Mouse (Mus musculus) MEL (cell line): ENCODE measurements at regions not wholly inside any gene's neighbourhood (a gene's known extent, or its start where the extent isn't known, plus 50 kb on each side); places are given as distances from the start of the nearest gene placed in this dataset.

Experiments
- DNase-seq: peaks from one replicate; pipeline ENCODE4 v3.0.0; 2011; ENCODE audit warnings: low read depth, low spot score
- H3K27ac ChIP-seq: 2 replicates; pipeline ENCODE4 v1.5.1; 2012; ENCODE audit warnings: low read depth, mild to moderate bottlenecking, control low read depth, low read length, moderate library complexity; ENCODE audit not compliant: control insufficient read depth
- H3K27me3 ChIP-seq, 2 experiments: fragments of 150-350 bp in 1 of 2; sonication (generic) in 1 of 2; 2 replicates each; pipeline ENCODE4 v1.6.1; 2012; ENCODE audit warnings: low read length in 2 of 2, mild to moderate bottlenecking in 2 of 2, improper control_type of control experiment in 1 of 2, moderate library complexity in 1 of 2; ENCODE audit not compliant: insufficient read depth in 2 of 2, control insufficient read depth in 1 of 2
- H3K36me3 ChIP-seq, 2 experiments: 2 replicates each; pipeline ENCODE4 v1.6.1; 2012 to 2014; ENCODE audit warnings: low read length in 2 of 2, improper control_type of control experiment in 1 of 2, inconsistent platforms in 1 of 2, mild to moderate bottlenecking in 1 of 2; ENCODE audit not compliant: insufficient read depth in 2 of 2, control insufficient read depth in 1 of 2
- H3K4me1 ChIP-seq, 2 experiments: fragments of 150-350 bp in 1 of 2; sonication (generic) in 1 of 2; 2 replicates each; pipeline ENCODE4 v1.6.1; 2012; ENCODE audit warnings: low read length in 2 of 2, improper control_type of control experiment in 1 of 2, mild to moderate bottlenecking in 1 of 2; ENCODE audit not compliant: insufficient read depth in 2 of 2, control insufficient read depth in 1 of 2
- H3K4me3 ChIP-seq, 2 experiments: fragments of 150-350 bp in 1 of 2; sonication (generic) in 1 of 2; 2 replicates each; pipeline ENCODE4 v1.5.1; 2012; ENCODE audit warnings: low read depth in 2 of 2, low read length in 2 of 2, mild to moderate bottlenecking in 2 of 2, moderate library complexity in 2 of 2, control low read depth in 1 of 2, improper control_type of control experiment in 1 of 2; ENCODE audit not compliant: control insufficient read depth in 1 of 2, insufficient read depth in 1 of 2
- H3K79me2 ChIP-seq: 2 replicates; pipeline ENCODE4 v1.6.1; 2012; ENCODE audit warnings: mild to moderate bottlenecking, low read length, moderate library complexity; ENCODE audit not compliant: control insufficient read depth, poor library complexity, insufficient read depth
- H3K9ac ChIP-seq: 2 replicates; pipeline ENCODE4 v1.6.1; 2012; ENCODE audit warnings: low read depth, mild to moderate bottlenecking, control low read depth, low read length, moderate library complexity; ENCODE audit not compliant: control insufficient read depth, poor library complexity, severe bottlenecking
- H3K9me3 ChIP-seq: fragments of 150-350 bp; sonication (generic); replicated peaks from 2 replicates; pipeline ENCODE4 v1.6.1; 2012; ENCODE audit warnings: mild to moderate bottlenecking, low read length, improper control_type of control experiment, moderate library complexity; ENCODE audit not compliant: insufficient read depth
- BHLHE40 ChIP-seq: IDR thresholded peaks from 2 replicates; pipeline ENCODE4 v1.6.1; 2012; ENCODE audit warnings: low read depth, mild to moderate bottlenecking, inconsistent platforms, low read length, improper control_type of control experiment, borderline replicate concordance
- CHD1 ChIP-seq: IDR thresholded peaks from 2 replicates; pipeline ENCODE4 v1.6.1; 2012; ENCODE audit warnings: low read depth, mild to moderate bottlenecking, inconsistent platforms, low read length, improper control_type of control experiment
- CTCF ChIP-seq, 3 experiments: IDR thresholded peaks in 2 of 3; conservative IDR thresholded peaks in 1 of 3; 2 replicates each; pipeline ENCODE4 v1.5.1; 2011 to 2012; ENCODE audit warnings: low read length in 3 of 3, low read depth in 2 of 3, mild to moderate bottlenecking in 2 of 3, improper control_type of control experiment in 1 of 3, inconsistent platforms in 1 of 3, mixed read lengths in 1 of 3, moderate library complexity in 1 of 3; ENCODE audit not compliant: control insufficient read depth in 1 of 3, insufficient read depth in 1 of 3, poor library complexity in 1 of 3, severe bottlenecking in 1 of 3
- E2F4 ChIP-seq: IDR thresholded peaks from 2 replicates; pipeline ENCODE4 v1.6.1; 2011; ENCODE audit warnings: low read depth, low read length, improper control_type of control experiment, borderline replicate concordance
- ELF1 ChIP-seq: IDR thresholded peaks from 2 replicates; pipeline ENCODE4 v1.6.1; 2014; ENCODE audit warnings: low read depth, mild to moderate bottlenecking, inconsistent platforms, low read length, improper control_type of control experiment, moderate library complexity
- EP300 ChIP-seq, 2 experiments: IDR thresholded peaks; 2 replicates each; pipeline ENCODE4 v1.6.1; 2011; ENCODE audit warnings: improper control_type of control experiment in 2 of 2, low read length in 2 of 2, low read depth in 1 of 2, mild to moderate bottlenecking in 1 of 2
- ETS1 ChIP-seq: IDR thresholded peaks from 2 replicates; pipeline ENCODE4 v1.6.1; 2012; ENCODE audit warnings: low read depth, mild to moderate bottlenecking, inconsistent platforms, low read length, improper control_type of control experiment, moderate library complexity
- GABPA ChIP-seq: IDR thresholded peaks from 2 replicates; pipeline ENCODE4 v1.6.1; 2012; ENCODE audit warnings: low read depth, mild to moderate bottlenecking, inconsistent platforms, low read length, improper control_type of control experiment, moderate library complexity
- GATA1 ChIP-seq: IDR thresholded peaks from 2 replicates; pipeline ENCODE4 v1.6.1; 2011; ENCODE audit warnings: low read depth, low read length, improper control_type of control experiment
- HCFC1 ChIP-seq: IDR thresholded peaks from 2 replicates; pipeline ENCODE4 v1.6.1; 2012; ENCODE audit warnings: low read depth, mild to moderate bottlenecking, inconsistent platforms, low read length, improper control_type of control experiment, moderate library complexity
- JUND ChIP-seq: IDR thresholded peaks from 2 replicates; pipeline ENCODE4 v1.6.1; 2011; ENCODE audit warnings: low read depth, mild to moderate bottlenecking, improper control_type of control experiment, low read length
- MAFK ChIP-seq: IDR thresholded peaks from 2 replicates; pipeline ENCODE4 v1.6.1; 2011; ENCODE audit warnings: low read depth, mild to moderate bottlenecking, low read length, improper control_type of control experiment, borderline replicate concordance
- MAX ChIP-seq: IDR thresholded peaks from 2 replicates; pipeline ENCODE4 v1.6.1; 2011; ENCODE audit warnings: low read length, improper control_type of control experiment
- MXI1 ChIP-seq: IDR thresholded peaks from 2 replicates; pipeline ENCODE4 v1.6.1; 2011; ENCODE audit warnings: mild to moderate bottlenecking, low read depth, low read length, improper control_type of control experiment
- MYC ChIP-seq: IDR thresholded peaks from 2 replicates; pipeline ENCODE4 v1.6.1; 2011; ENCODE audit warnings: low read depth, mild to moderate bottlenecking, low read length, improper control_type of control experiment, moderate library complexity
- NELFE ChIP-seq: IDR thresholded peaks from 2 replicates; pipeline ENCODE4 v1.6.1; 2011; ENCODE audit warnings: low read depth, low read length, improper control_type of control experiment
- NRF1 ChIP-seq: IDR thresholded peaks from 2 replicates; pipeline ENCODE4 v1.6.1; 2014; ENCODE audit warnings: low read depth, mild to moderate bottlenecking, inconsistent platforms, low read length, improper control_type of control experiment, moderate library complexity; ENCODE audit not compliant: poor library complexity, insufficient read depth, severe bottlenecking
- POLR2A ChIP-seq, 2 experiments: IDR thresholded peaks; 2 replicates each; pipeline ENCODE4 v1.6.1; 2011 to 2012; ENCODE audit warnings: low read length in 2 of 2, mild to moderate bottlenecking in 2 of 2, control low read depth in 1 of 2, improper control_type of control experiment in 1 of 2, low read depth in 1 of 2, moderate library complexity in 1 of 2; ENCODE audit not compliant: control insufficient read depth in 1 of 2, insufficient read depth in 1 of 2, poor library complexity in 1 of 2
- POLR2AphosphoS2 ChIP-seq: IDR thresholded peaks from 2 replicates; pipeline ENCODE4 v1.6.1; 2011; ENCODE audit warnings: low read length, improper control_type of control experiment
- POLR2AphosphoS5 ChIP-seq: IDR thresholded peaks from 2 replicates; pipeline ENCODE4 v1.6.1; 2012; ENCODE audit warnings: low read depth, borderline replicate concordance, mild to moderate bottlenecking, inconsistent platforms, low read length, moderate library complexity, mixed read lengths
- RAD21 ChIP-seq: IDR thresholded peaks from 2 replicates; pipeline ENCODE4 v1.6.1; 2011; ENCODE audit warnings: mild to moderate bottlenecking, low read depth, low read length, improper control_type of control experiment
- SIN3A ChIP-seq: IDR thresholded peaks from 2 replicates; pipeline ENCODE4 v1.6.1; 2012; ENCODE audit warnings: low read length, improper control_type of control experiment, inconsistent platforms
- TAL1 ChIP-seq: IDR thresholded peaks from 2 replicates; pipeline ENCODE4 v1.6.1; 2012; ENCODE audit warnings: mild to moderate bottlenecking, inconsistent platforms, low read length, moderate library complexity, mixed read lengths
- TCF12 ChIP-seq: IDR thresholded peaks from 2 replicates; pipeline ENCODE4 v1.6.1; 2014; ENCODE audit warnings: low read depth, mild to moderate bottlenecking, inconsistent platforms, low read length, improper control_type of control experiment, moderate library complexity
- UBTF ChIP-seq: IDR thresholded peaks from 2 replicates; pipeline ENCODE4 v1.6.1; 2012; ENCODE audit warnings: low read depth, mild to moderate bottlenecking, inconsistent platforms, low read length, improper control_type of control experiment, moderate library complexity, borderline replicate concordance; ENCODE audit not compliant: insufficient read depth
- USF1 ChIP-seq: IDR thresholded peaks from 2 replicates; pipeline ENCODE4 v1.6.1; 2014; ENCODE audit warnings: low read depth, mild to moderate bottlenecking, inconsistent platforms, low read length, improper control_type of control experiment, moderate library complexity
- USF2 ChIP-seq, 2 experiments: IDR thresholded peaks; 2 replicates each; pipeline ENCODE4 v1.6.1; 2011 to 2012; ENCODE audit warnings: improper control_type of control experiment in 2 of 2, low read length in 2 of 2, borderline replicate concordance in 1 of 2, inconsistent platforms in 1 of 2, low read depth in 1 of 2, mild to moderate bottlenecking in 1 of 2; ENCODE audit not compliant: insufficient read depth in 1 of 2
- ZC3H11A ChIP-seq: IDR thresholded peaks from 2 replicates; pipeline ENCODE4 v1.6.1; 2012; ENCODE audit warnings: low read depth, mild to moderate bottlenecking, inconsistent platforms, low read length, improper control_type of control experiment
- ZKSCAN1 ChIP-seq: IDR thresholded peaks from 2 replicates; pipeline ENCODE4 v1.6.1; 2012; ENCODE audit warnings: low read depth, mild to moderate bottlenecking, inconsistent platforms, low read length, improper control_type of control experiment, moderate library complexity
- ZMIZ1 ChIP-seq: IDR thresholded peaks from 2 replicates; pipeline ENCODE4 v1.6.1; 2012; ENCODE audit warnings: low read depth, mild to moderate bottlenecking, inconsistent platforms, low read length, improper control_type of control experiment, moderate library complexity

- H3K79me2 ChIP-seq = no peaks in the 10 kb centered on the region
- peak; percentile 73 for DNase-seq
- peaks cover 5 to 13% of the 10 kb centered on the region in 2 experiments for H3K4me1 ChIP-seq
- no peak overlapping the region for H3K9ac ChIP-seq
- no peak for TF ChIP-seq JUND
- TF ChIP-seq TCF12 = peak; percentile 91
- no peak for TF ChIP-seq NELFE
- TF ChIP-seq GABPA = no peak
- no peak for TF ChIP-seq HCFC1
- TF ChIP-seq MAFK = no peak
- no peak for TF ChIP-seq RAD21
- TF ChIP-seq BHLHE40 = peak; percentile 94
- TF ChIP-seq EP300 (IDR thresholded peaks at IDR 0.05; ENCODE audit: low read depth in 1 of 2, low read length in 2 of 2) = peak; percentile 88 to 92
- TF ChIP-seq SIN3A = peak; percentile 46; the same call in 1 of the 2 replicates
- TF ChIP-seq POLR2AphosphoS5 = no peak
- TF ChIP-seq GATA1 = peak; percentile 89
- no peak for TF ChIP-seq CTCF (IDR thresholded peaks at IDR 0.05 in 2 of 3, conservative IDR thresholded peaks at IDR 0.05 in 1 of 3; ENCODE audit: control insufficient read depth in 1 of 3, insufficient read depth in 1 of 3, low read depth in 2 of 3, low read length in 3 of 3, poor library complexity in 1 of 3, severe bottlenecking in 1 of 3)
- TF ChIP-seq USF2 (IDR thresholded peaks at IDR 0.05; ENCODE audit: borderline replicate concordance in 1 of 2, insufficient read depth in 1 of 2, low read depth in 1 of 2, low read length in 2 of 2) = no peak
- no peak for TF ChIP-seq UBTF
- no peak for TF ChIP-seq POLR2AphosphoS2
- TF ChIP-seq USF1 = peak; percentile 83
- TF ChIP-seq MYC = peak; percentile 44; the same call in 1 of the 2 replicates
- TF ChIP-seq ETS1 = peak; percentile 80
- TF ChIP-seq ELF1 = no peak; the same call in 1 of the 2 replicates
- peak; percentile 90 for TF ChIP-seq TAL1
- TF ChIP-seq ZC3H11A = no peak
- TF ChIP-seq POLR2A (IDR thresholded peaks at IDR 0.05; ENCODE audit: control insufficient read depth in 1 of 2, insufficient read depth in 1 of 2, low read depth in 1 of 2, low read length in 2 of 2, poor library complexity in 1 of 2) = no peak
- no peak for TF ChIP-seq CHD1
- TF ChIP-seq NRF1 = no peak
- no peak for TF ChIP-seq ZMIZ1
- TF ChIP-seq E2F4 = no peak
- peak; percentile 58; the same call in 1 of the 2 replicates for TF ChIP-seq MXI1
- peak; percentile 75; the same call in 1 of the 2 replicates for TF ChIP-seq MAX
- no peak for TF ChIP-seq ZKSCAN1
- no peaks in the 10 kb centered on the region for H3K9me3 ChIP-seq
- peak overlapping the region; percentile 22 for H3K27ac ChIP-seq
- 0 out of 4 replicates have a peak overlapping the region, but pooled peaks of 1 of the 2 experiments have one; percentile 3 for H3K4me3 ChIP-seq
- peaks cover 0 to 14% of the 10 kb centered on the region in 2 experiments; a peak in 2 of 4 replicates for H3K36me3 ChIP-seq
- H3K27me3 ChIP-seq = no peaks in the 10 kb centered on the region
Measured at GRCm38 (mm10) chr5:51840638-51841329, 273.3 kb upstream of the Ppargc1a start.
